Mouse (Mus musculus): ENCODE results near the gene Usp15. TPM values are rescaled to one million over a fixed set of nuclear protein-coding genes. Genes with fewer than 3 reads are reported as not detected.

Gene Usp15
- polyA plus RNA-seq, 1 experiment from 2014 or later: 57.3 TPM

DNA sequence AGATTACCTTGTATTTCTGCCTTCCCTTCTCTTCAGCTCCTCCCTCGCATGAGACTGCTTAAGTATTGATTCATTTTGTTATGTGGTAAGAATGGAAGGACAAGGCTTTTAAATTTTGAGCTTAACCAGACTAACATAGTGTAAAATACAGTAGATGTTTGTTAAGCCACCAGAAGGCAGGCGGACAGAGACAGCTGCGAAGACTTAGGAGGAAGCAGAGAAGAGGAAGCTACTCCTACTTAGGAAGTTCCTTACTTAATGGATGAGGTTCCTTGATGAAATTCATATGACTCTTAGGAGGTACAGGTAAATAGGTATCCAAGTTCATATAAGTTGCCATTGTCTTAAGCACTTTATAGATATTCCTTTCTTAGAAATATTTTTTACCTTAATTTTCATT, 104.2 kb downstream of the Usp15 start:
- Histone ChIP-seq H3K4me1 (no peaks in the 10 kb centered on the region), H3K9ac (no peak overlapping the region), H3K4me2 (no peak overlapping the region), H3K27ac (no peak overlapping the region), H3K4me3 (no peak overlapping the region), H3K27me3 (no peaks in the 10 kb centered on the region), H3K9me3 (replicated peaks) (no peaks in the 10 kb centered on the region), H3K36me3 (ENCODE audit: poor library complexity, severe bottlenecking) (no peaks in the 10 kb centered on the region)
- no peak for ATAC-seq
- WGBS: 68% methylated on average over 3 of the region's 3 CpGs

DNA sequence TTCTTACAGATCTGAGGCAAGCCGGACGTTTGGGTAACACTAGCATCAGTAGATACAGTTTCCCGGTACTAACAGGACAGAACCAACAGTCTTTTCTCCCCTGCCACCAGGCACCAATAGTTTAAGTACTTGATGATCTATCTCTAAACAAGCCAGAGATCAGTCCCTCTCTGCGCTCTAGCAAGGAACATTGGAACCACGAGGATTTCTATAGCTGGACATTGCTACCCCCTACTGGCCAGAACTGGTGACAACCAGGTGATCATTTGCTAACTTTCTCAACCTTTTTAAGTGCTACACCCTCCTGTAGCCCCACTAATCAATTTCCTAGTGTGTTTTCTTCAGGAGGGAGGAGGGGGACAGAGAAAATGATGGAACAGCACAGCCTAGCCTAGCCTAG, 105.1 kb downstream of the Usp15 start:
- WGBS: 37% methylated on average over 5 of the region's 5 CpGs
- no peak overlapping the region for H3K9ac ChIP-seq
- peak; percentile 70 for ATAC-seq

GRCm38 (mm10) chr10:123089425-123089930, 107.3 kb downstream of the Usp15 start:
- H3K36me3 ChIP-seq (ENCODE audit: poor library complexity, severe bottlenecking): no peaks in the 10 kb centered on the region
- H3K27ac ChIP-seq: no peak overlapping the region
- H3K9ac ChIP-seq: no peak overlapping the region
- 0 out of 2 replicates have a peak, but pooled peaks cover 6% of the 10 kb centered on the region for H3K4me1 ChIP-seq
- no peaks in the 10 kb centered on the region for H3K9me3 ChIP-seq (replicated peaks)
- no peak overlapping the region for H3K4me3 ChIP-seq
- H3K27me3 ChIP-seq: no peaks in the 10 kb centered on the region
- WGBS: 85% methylated on average over 12 of the region's 12 CpGs
- H3K4me2 ChIP-seq: no peak overlapping the region
- ATAC-seq: no peak

More for the DNA sequence above, 105.1 kb downstream of the Usp15 start:
- Histone ChIP-seq H3K27me3 (no peaks in the 10 kb centered on the region), H3K4me1 (no peaks in the 10 kb centered on the region), H3K4me3 (no peak overlapping the region), H3K36me3 (ENCODE audit: poor library complexity, severe bottlenecking) (no peaks in the 10 kb centered on the region), H3K27ac (no peak overlapping the region), H3K9me3 (replicated peaks) (no peaks in the 10 kb centered on the region), H3K4me2 (no peak overlapping the region)

DNA sequence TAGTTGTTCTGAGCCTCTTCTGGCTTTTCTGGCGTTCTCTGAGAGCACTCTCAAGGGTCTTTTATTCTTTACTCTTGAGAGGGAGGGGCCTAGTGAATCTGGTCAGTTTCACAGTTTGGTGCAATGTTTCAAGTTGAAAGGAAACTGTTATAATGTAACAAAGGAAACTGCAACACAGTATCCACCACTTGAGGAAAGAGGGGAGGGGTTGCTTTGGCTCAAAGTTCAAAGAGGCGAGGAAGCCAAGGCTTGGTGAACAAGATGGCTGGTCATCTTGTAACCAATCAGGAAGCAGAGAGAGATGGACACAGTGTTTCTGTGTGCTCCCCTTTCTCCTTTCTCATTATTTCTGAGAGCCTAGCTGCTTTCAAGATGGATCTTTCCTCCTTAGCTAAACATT, 109.9 kb downstream of the Usp15 start:
- H3K9me3 ChIP-seq (replicated peaks): no peaks in the 10 kb centered on the region
- no peak overlapping the region for H3K4me3 ChIP-seq
- H3K27me3 ChIP-seq: no peaks in the 10 kb centered on the region
- H3K36me3 ChIP-seq (ENCODE audit: poor library complexity, severe bottlenecking): no peaks in the 10 kb centered on the region
- H3K4me1 ChIP-seq: 0 out of 2 replicates have a peak, but pooled peaks cover 11% of the 10 kb centered on the region
- no peak for ATAC-seq
- H3K27ac ChIP-seq: no peak overlapping the region
- no peak overlapping the region for H3K4me2 ChIP-seq
- H3K9ac ChIP-seq: no peak overlapping the region
- WGBS: 65% methylated on average over 2 of the region's 2 CpGs

DNA sequence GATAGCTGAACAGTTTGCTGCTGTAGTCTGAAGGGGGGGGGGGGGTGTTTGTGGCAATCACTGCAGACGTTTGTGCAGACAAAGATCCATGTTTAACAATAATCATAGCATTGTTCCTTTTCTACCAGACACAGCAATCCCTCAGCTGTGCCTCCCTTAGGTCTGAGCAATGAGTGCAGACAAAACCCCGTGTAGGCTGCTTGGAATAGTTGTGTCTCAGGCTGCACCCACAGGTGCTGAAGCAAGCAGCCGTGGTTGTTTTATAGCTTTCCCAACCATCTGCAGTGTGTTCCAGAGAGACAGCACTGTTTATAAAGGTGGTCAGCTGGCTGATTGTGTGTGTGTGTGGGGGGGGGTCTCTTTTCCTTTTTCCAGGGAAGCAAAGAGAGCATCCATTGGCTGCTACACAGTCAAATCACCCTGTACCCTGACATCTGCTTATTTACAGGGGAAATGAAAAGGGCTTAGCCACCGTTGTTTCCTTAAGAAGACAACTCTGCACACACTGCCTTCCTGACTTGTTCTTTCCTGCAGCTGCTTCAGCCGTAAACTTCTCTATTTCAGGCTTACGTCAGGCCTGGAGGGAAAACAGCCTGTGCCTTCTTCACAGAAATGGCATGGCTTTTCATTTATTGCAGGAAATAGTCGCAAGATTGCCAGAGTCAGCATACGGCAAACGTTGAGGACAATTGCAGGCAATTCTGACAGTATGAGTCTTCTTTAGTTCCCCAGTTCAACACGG, 111.7 kb downstream of the Usp15 start:
- no peak overlapping the region for H3K4me3 ChIP-seq
- no peak overlapping the region for H3K9ac ChIP-seq
- H3K9me3 ChIP-seq (replicated peaks): no peaks in the 10 kb centered on the region
- ATAC-seq: no peak
- WGBS: 75% methylated on average over 10 of the region's 10 CpGs
- no peak overlapping the region for H3K27ac ChIP-seq
- no peaks in the 10 kb centered on the region for H3K36me3 ChIP-seq (ENCODE audit: poor library complexity, severe bottlenecking)
- H3K4me2 ChIP-seq: no peak overlapping the region
- no peaks in the 10 kb centered on the region for H3K27me3 ChIP-seq
- H3K4me1 ChIP-seq: 0 out of 2 replicates have a peak, but pooled peaks cover 11% of the 10 kb centered on the region

- Histone ChIP-seq H3K9ac (no peak overlapping the region), H3K27ac (no peak overlapping the region), H3K27me3 (no peaks in the 10 kb centered on the region), H3K4me3 (no peak overlapping the region), H3K4me1 (0 out of 2 replicates have a peak, but pooled peaks cover 11% of the 10 kb centered on the region), H3K9me3 (replicated peaks) (no peaks in the 10 kb centered on the region), H3K36me3 (ENCODE audit: poor library complexity, severe bottlenecking) (no peaks in the 10 kb centered on the region), H3K4me2 (no peak overlapping the region)
- ATAC-seq: no peak
- 62% methylated on average over 9 of the region's 9 CpGs for WGBS
Measured at GRCm38 (mm10) chr10:123084307-123084706, 112.5 kb downstream of the Usp15 start.

GRCm38 (mm10) chr10:123076245-123077023, 120.4 kb downstream of the Usp15 start, which contains the start of gene Mon2:
Mon2 (minus strand) TSS chr10:123076505.
- peak; percentile 99 for ATAC-seq
- H3K27ac ChIP-seq: peak within 1 kb of the TSS; percentile 63
- H3K4me3 ChIP-seq: peak within 1 kb of the TSS; percentile 94
- no peaks in the 10 kb centered on the region for H3K9me3 ChIP-seq (replicated peaks)
- peak within 1 kb of the TSS; percentile 72 for H3K4me2 ChIP-seq
- H3K4me1 ChIP-seq: peaks cover 13% of the 10 kb centered on the region
- H3K9ac ChIP-seq: peak within 1 kb of the TSS; percentile 92
- H3K36me3 ChIP-seq (ENCODE audit: poor library complexity, severe bottlenecking): peaks cover 7% of the 10 kb centered on the region; the same call in 1 of the 2 replicates
- WGBS: under 1% methylated on average over 49 of the region's 58 CpGs
- 0 out of 2 replicates have a peak, but pooled peaks cover 4% of the 10 kb centered on the region for H3K27me3 ChIP-seq

DNA sequence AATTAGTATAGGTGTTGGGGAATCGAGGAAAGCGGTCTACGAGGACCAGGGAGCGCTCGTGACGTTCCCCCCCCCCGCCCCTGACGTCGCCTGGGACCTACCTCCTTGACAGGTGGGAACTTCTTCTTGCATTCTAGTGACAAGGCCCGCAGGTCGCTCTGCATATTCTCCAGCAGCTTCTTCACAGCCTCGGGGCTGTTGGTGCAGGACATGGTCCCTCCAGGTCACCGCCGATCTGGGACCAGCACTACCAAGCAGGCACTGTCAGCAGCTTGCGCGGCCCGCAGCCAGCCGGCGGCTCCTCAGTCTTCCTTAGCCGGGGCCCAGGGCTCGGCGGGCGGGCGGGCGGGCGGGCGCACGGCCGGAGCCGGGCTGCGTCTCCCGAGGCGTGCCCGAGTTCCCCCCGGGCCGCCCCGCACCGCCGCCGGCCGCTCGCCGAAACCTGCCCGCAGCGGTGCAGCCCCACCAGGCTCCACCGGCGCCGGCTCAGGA, 121.0 kb downstream of the Usp15 start:
- peak; percentile 84 for ATAC-seq
- H3K4me3 ChIP-seq: peak overlapping the region; percentile 94
- H3K4me1 ChIP-seq: peaks cover 13% of the 10 kb centered on the region
- H3K4me2 ChIP-seq: peak overlapping the region; percentile 72
- peaks cover 7% of the 10 kb centered on the region; the same call in 1 of the 2 replicates for H3K36me3 ChIP-seq (ENCODE audit: poor library complexity, severe bottlenecking)
- H3K27me3 ChIP-seq: 0 out of 2 replicates have a peak, but pooled peaks cover 4% of the 10 kb centered on the region
- peak overlapping the region; percentile 63 for H3K27ac ChIP-seq
- under 1% methylated on average over 45 of the region's 48 CpGs for WGBS
- H3K9me3 ChIP-seq (replicated peaks): no peaks in the 10 kb centered on the region
- H3K9ac ChIP-seq: peak overlapping the region; percentile 92

GRCm38 (mm10) chr10:123071997-123072396, 124.8 kb downstream of the Usp15 start:
- Histone ChIP-seq H3K36me3 (ENCODE audit: poor library complexity, severe bottlenecking) (peaks cover 20% of the 10 kb centered on the region), H3K9ac (no peak overlapping the region), H3K9me3 (replicated peaks) (no peaks in the 10 kb centered on the region), H3K4me2 (no peak overlapping the region), H3K27me3 (no peaks in the 10 kb centered on the region), H3K27ac (no peak overlapping the region), H3K4me1 (peaks cover 12% of the 10 kb centered on the region), H3K4me3 (no peak overlapping the region)
- WGBS: 98% methylated on average over 2 of the region's 2 CpGs
- no peak for ATAC-seq

GRCm38 (mm10) chr10:123063021-123063420, 133.8 kb downstream of the Usp15 start:
- Histone ChIP-seq H3K4me1 (no peaks in the 10 kb centered on the region), H3K27ac (no peak overlapping the region), H3K27me3 (no peaks in the 10 kb centered on the region), H3K9ac (no peak overlapping the region), H3K9me3 (replicated peaks) (no peaks in the 10 kb centered on the region), H3K4me2 (no peak overlapping the region), H3K4me3 (no peak overlapping the region), H3K36me3 (ENCODE audit: poor library complexity, severe bottlenecking) (peaks cover 4% of the 10 kb centered on the region; the same call in 1 of the 2 replicates)
- ATAC-seq: no peak
- WGBS: 97% methylated on average over 2 of the region's 2 CpGs

GRCm38 (mm10) chr10:123060831-123061230, 136.0 kb downstream of the Usp15 start:
- Histone ChIP-seq H3K4me1 (no peaks in the 10 kb centered on the region), H3K9me3 (replicated peaks) (no peaks in the 10 kb centered on the region), H3K9ac (no peak overlapping the region), H3K4me2 (no peak overlapping the region), H3K27me3 (no peaks in the 10 kb centered on the region), H3K27ac (no peak overlapping the region), H3K36me3 (ENCODE audit: poor library complexity, severe bottlenecking) (peaks cover 4% of the 10 kb centered on the region; the same call in 1 of the 2 replicates), H3K4me3 (no peak overlapping the region)
- WGBS: 92% methylated on average over 6 of the region's 6 CpGs
- no peak for ATAC-seq

DNA sequence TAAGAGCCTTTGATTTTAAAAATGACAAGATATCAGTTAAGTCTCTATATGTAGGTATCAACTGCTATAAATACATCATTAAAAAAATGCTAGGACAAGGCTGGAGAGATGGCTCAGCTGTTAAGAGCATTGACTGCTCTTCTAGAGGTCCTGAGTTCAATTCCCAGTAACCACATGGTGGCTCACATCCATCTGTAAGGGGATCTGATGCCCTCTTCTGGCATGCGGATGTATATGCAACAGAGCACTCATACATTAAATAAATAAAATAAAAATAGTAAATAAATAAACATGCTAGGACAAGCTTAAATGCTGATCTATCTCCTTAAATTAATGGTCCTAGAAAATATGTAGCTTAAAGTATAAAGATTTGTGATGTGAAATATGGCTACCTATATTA, 139.7 kb downstream of the Usp15 start:
- Histone ChIP-seq H3K4me1 (no peaks in the 10 kb centered on the region), H3K27me3 (no peaks in the 10 kb centered on the region), H3K9me3 (replicated peaks) (no peaks in the 10 kb centered on the region), H3K4me3 (no peak overlapping the region), H3K9ac (no peak overlapping the region), H3K4me2 (no peak overlapping the region), H3K36me3 (ENCODE audit: poor library complexity, severe bottlenecking) (peaks cover 7% of the 10 kb centered on the region), H3K27ac (no peak overlapping the region)
- ATAC-seq: no peak
- WGBS: 90% methylated on average over 1 of the region's 1 CpGs

Measured in forebrain, embryonic 13.5 days (tissue).